Mouse (Mus musculus) limb, embryonic 15.5 days (tissue): ENCODE data around the gene Alkbh4. TPM values are rescaled to one million over a fixed set of nuclear protein-coding genes. Genes with fewer than 3 reads are reported as not detected.
"Not testable (repeated sequence)": the region's sequence is repeated elsewhere in the genome, so short reads cannot be mapped to it uniquely, and the experiment has no call there.

Experiments
- ATAC-seq: fragments of 200-750 bp; cut with Nextera tagmentation; 2 replicates; pipeline ENCODE4 v1.8.0; 2017; ENCODE audit warnings: low read depth, moderate TSS enrichment; ENCODE audit not compliant: insufficient number of reproducible peaks, low FRiP score, low TSS enrichment
- H3K27ac ChIP-seq: fragments of 300-500 bp; sonication (generic); 2 replicates; pipeline ENCODE4 v1.5.1; 2015; ENCODE audit warnings: moderate library complexity, mild to moderate bottlenecking, inconsistent platforms
- H3K27me3 ChIP-seq: fragments of 300-500 bp; sonication (generic); 2 replicates; pipeline ENCODE4 v1.6.1; 2015; ENCODE audit warnings: inconsistent platforms
- H3K36me3 ChIP-seq: fragments of 300-500 bp; sonication (generic); 2 replicates; pipeline ENCODE4 v1.6.1; 2015; ENCODE audit warnings: inconsistent platforms
- H3K4me1 ChIP-seq: fragments of 300-500 bp; sonication (generic); 2 replicates; pipeline ENCODE4 v1.6.1; 2015; ENCODE audit warnings: inconsistent platforms
- H3K4me2 ChIP-seq: fragments of 300-500 bp; sonication (generic); 2 replicates; pipeline ENCODE4 v1.6.1; 2015; ENCODE audit warnings: mild to moderate bottlenecking, inconsistent platforms
- H3K4me3 ChIP-seq: fragments of 300-500 bp; sonication (generic); 2 replicates; pipeline ENCODE4 v1.5.1; 2015; ENCODE audit warnings: mild to moderate bottlenecking, inconsistent platforms
- H3K9ac ChIP-seq: fragments of 300-500 bp; sonication (generic); 2 replicates; pipeline ENCODE4 v1.6.1; 2015; ENCODE audit warnings: inconsistent platforms
- H3K9me3 ChIP-seq: fragments of 300-500 bp; sonication (generic); 2 replicates; pipeline ENCODE4 v1.6.1; 2016; ENCODE audit warnings: inconsistent platforms
- WGBS: fragments of 180-500 bp; shearing (Covaris S2); methylation state at CpG from one replicate; pipeline ENCODE4 v1.1.7; 2015; 5-methylcytosine and 5-hydroxymethylcytosine counted together
- polyA plus RNA-seq: library from polyadenylated mRNA; unstranded; fragments of >200 nt; fragmentation: Nextera tagmentation; extraction: Ambion mirVana; gene quantifications from 2 replicates; pipeline ENCODE4 v1.2.1, GENCODE M21; 2015

Alkbh4 gene
- polyA plus RNA-seq, 1 experiment from 2014 or later = 19.8 TPM

DNA sequence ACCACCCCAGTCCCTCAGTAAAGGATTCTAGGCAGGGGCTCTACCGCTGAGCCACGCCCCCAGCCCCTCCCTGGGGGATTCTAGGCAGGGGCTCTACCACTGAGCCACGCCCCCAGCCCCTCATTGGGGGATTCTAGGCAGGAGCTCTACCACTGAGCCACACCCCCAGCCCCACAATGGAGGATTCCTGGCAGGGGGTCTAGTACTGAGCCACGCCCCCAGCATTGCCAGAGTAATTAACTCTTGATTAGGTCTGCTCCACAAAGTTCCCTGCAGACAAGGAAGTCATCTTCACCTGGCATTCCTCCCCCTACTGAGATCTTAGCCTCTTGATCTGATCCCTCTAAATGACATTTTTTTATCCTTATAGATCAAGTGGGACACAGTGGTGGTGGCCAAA is 22.4 kb upstream of the Alkbh4 start:
- ATAC-seq, H3K9ac ChIP-seq, H3K36me3 ChIP-seq, H3K9me3 ChIP-seq, H3K27ac ChIP-seq, H3K4me3 ChIP-seq, H3K27me3 ChIP-seq, H3K4me2 ChIP-seq: not testable (repeated sequence)
- H3K4me1 ChIP-seq = peaks cover 21% of the 10 kb centered on the region
- whole genome bisulfite sequencing = 45% methylated on average over 4 of the region's 4 CpGs

DNA sequence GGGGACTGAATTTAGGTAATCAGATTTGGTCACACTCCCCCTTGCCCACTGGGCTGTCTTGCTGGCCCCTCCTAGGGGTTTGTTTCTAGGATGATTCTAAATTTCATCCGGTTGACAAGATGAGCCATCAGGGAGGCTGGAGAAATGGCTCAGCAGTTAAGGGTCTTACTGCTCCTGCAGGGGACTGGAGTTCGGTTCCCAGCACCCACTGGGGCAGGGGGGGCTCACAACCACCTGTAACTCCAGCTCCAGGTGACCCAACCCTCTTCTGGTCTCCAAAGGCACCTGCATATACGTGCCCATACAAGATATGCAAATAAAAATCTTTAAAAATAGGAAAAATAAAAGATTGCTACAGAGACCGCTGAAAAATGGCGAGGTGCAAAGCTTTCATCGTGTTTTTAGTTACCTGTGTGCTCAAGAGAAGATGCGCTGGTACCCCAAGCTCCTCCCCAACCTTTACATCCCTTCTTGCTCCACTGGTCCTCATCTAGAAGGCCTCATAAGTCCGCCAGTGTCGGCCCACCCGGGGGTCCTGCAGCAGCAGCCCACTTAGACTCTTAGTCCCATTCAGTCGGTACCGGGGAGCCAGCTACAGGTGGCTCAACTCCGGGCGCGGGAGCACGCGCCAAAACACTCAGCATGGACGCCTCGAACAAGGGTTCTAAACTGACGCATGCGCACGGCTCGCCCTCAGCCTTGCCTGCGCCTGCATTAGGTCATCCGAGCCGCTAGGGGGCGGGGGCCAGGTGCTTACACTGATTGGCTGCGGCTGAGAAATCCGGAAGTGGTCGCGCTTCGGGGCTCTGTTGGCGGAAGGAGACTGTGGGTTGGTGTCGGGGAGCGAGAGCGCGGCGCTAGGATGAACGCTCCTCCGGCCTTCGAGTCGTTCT is 19.8 kb upstream of the Alkbh4 start, which contains the start of gene Polr2j:
Polr2j (plus strand) TSS at position 741 of the 893 bp plus-strand sequence.
- H3K9me3 ChIP-seq = no peaks in the 10 kb centered on the region
- peaks cover 14% of the 10 kb centered on the region for H3K36me3 ChIP-seq
- H3K27ac ChIP-seq = peak within 1 kb of the TSS; percentile 73
- H3K4me1 ChIP-seq = peaks cover 22% of the 10 kb centered on the region
- H3K4me2 ChIP-seq = peak within 1 kb of the TSS; percentile 86
- H3K27me3 ChIP-seq = no peaks in the 10 kb centered on the region
- 3% methylated on average over 42 of the region's 42 CpGs for WGBS
- peak; percentile 90 for ATAC-seq
- peak within 1 kb of the TSS; percentile 96 for H3K4me3 ChIP-seq
- peak within 1 kb of the TSS; percentile 95 for H3K9ac ChIP-seq

GRCm38 (mm10) chr5:136116784-136117112 is 19.2 kb upstream of the Alkbh4 start:
- Histone ChIP-seq H3K9me3 (no peaks in the 10 kb centered on the region), H3K36me3 (peaks cover 20% of the 10 kb centered on the region), H3K27ac (peak overlapping the region; percentile 73), H3K27me3 (no peaks in the 10 kb centered on the region), H3K9ac (peak overlapping the region; percentile 95), H3K4me2 (peak overlapping the region; percentile 86), H3K4me1 (peaks cover 22% of the 10 kb centered on the region), H3K4me3 (peak overlapping the region; percentile 96)
- under 1% methylated on average over 22 of the region's 22 CpGs for WGBS
- ATAC-seq = peak; percentile 26; the same call in 1 of the 2 replicates

DNA sequence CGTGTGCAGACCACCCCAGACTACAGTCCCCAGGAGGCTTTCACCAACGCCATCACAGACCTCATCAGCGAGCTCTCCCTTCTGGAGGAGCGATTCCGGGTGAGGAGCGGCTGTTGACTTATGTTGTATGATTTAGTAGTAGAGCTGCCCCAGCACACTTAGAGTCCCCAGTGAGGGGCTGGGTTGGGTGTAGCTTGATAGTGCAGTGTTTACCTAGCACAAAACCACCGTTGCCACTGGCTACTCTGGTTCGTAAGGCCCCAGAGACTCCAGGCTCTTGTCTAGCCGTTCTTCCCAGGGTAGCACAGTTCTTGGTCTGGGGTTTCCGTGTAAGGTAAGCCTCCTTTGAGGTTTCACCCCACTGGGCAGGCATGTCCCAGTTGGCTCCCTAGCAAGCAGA is 13.8 kb upstream of the Alkbh4 start:
- Histone ChIP-seq H3K27ac (no peak overlapping the region), H3K9me3 (no peaks in the 10 kb centered on the region), H3K36me3 (peaks cover 74% of the 10 kb centered on the region), H3K4me3 (no peak overlapping the region), H3K9ac (no peak overlapping the region), H3K4me2 (no peak overlapping the region), H3K27me3 (no peaks in the 10 kb centered on the region), H3K4me1 (peaks cover 14% of the 10 kb centered on the region)
- 87% methylated on average over 10 of the region's 10 CpGs for whole genome bisulfite sequencing
- no peak for ATAC-seq

- peaks cover 19% of the 10 kb centered on the region for H3K4me1 ChIP-seq
Measured at GRCm38 (mm10) chr5:136136292-136136990, 495 bp downstream of the Alkbh4 start.

GRCm38 (mm10) chr5:136137658-136138274 is 1.8 kb downstream of the Alkbh4 start:
- no peak overlapping the region for H3K4me2 ChIP-seq
- H3K4me3 ChIP-seq = no peak overlapping the region
- H3K36me3 ChIP-seq = peaks cover 51% of the 10 kb centered on the region

More at GRCm38 (mm10) chr5:136136292-136136990, 495 bp downstream of the Alkbh4 start:
- WGBS = 5% methylated on average over 20 of the region's 20 CpGs
- Histone ChIP-seq H3K4me2 (peak overlapping the region; percentile 66), H3K9me3 (no peaks in the 10 kb centered on the region), H3K9ac (peak overlapping the region; percentile 58), H3K27me3 (no peaks in the 10 kb centered on the region), H3K4me3 (peak overlapping the region; percentile 75), H3K36me3 (peaks cover 53% of the 10 kb centered on the region), H3K27ac (peak overlapping the region; percentile 68)
- ATAC-seq = no peak

DNA sequence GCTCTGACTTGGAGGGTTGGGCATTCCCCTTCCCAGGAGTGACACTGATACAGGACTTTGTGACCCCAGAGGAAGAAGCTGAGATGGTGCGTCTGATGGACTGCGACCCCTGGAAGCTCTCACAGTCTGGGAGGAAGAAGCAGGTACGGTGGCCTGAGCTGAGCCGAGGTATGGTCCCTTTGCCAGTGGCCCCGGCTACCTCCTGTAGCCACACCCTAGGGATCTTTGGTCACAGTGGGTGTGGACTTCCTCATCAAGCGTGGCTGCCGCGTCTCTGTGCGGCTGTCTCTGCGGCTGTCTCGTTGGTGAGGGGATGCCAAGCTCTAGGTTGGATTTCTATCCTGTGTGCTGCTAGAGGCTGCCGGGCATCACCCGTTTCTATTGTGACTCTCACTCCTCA is 3.4 kb downstream of the Alkbh4 start:
- Histone ChIP-seq H3K27me3 (no peaks in the 10 kb centered on the region), H3K4me2 (no peak overlapping the region), H3K27ac (no peak overlapping the region), H3K9me3 (no peaks in the 10 kb centered on the region), H3K4me3 (no peak overlapping the region), H3K4me1 (peaks cover 19% of the 10 kb centered on the region), H3K36me3 (peaks cover 45% of the 10 kb centered on the region), H3K9ac (no peak overlapping the region)
- ATAC-seq = no peak
- 96% methylated on average over 13 of the region's 13 CpGs for WGBS

More at GRCm38 (mm10) chr5:136137658-136138274, 1.8 kb downstream of the Alkbh4 start:
- peaks cover 19% of the 10 kb centered on the region for H3K4me1 ChIP-seq
- H3K9ac ChIP-seq = no peak overlapping the region
- no peak for ATAC-seq
- no peak overlapping the region for H3K27ac ChIP-seq
- no peaks in the 10 kb centered on the region for H3K9me3 ChIP-seq
- 74% methylated on average over 13 of the region's 13 CpGs for WGBS
- no peaks in the 10 kb centered on the region for H3K27me3 ChIP-seq

DNA sequence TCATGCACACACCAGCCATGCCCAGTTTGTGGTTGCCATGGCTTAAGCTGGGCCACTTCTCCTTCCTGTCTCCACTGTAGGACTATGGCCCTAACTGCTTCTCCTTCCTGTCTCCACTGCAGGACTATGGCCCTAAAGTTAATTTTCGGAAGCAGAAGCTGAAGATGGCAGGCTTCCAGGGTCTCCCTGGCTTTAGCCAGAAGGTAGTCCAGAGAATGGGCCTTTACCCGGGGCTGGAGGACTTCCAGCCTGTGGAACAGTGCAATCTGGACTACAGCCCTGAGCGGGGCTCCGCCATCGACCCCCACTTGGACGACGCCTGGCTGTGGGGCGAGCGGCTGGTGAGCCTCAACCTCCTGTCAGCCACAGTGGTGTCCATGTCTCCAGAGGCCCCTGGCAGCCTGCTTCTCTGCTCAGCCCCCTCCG is 4.1 kb downstream of the Alkbh4 start:
- 95% methylated on average over 10 of the region's 10 CpGs for WGBS
- ATAC-seq = no peak
- peaks cover 45% of the 10 kb centered on the region for H3K36me3 ChIP-seq

GRCm38 (mm10) chr5:136142746-136143145 is 6.8 kb downstream of the Alkbh4 start:
- Histone ChIP-seq H3K36me3 (peaks cover 45% of the 10 kb centered on the region), H3K4me1 (no peaks in the 10 kb centered on the region), H3K9me3 (no peaks in the 10 kb centered on the region), H3K27me3 (no peaks in the 10 kb centered on the region), H3K4me3 (no peak overlapping the region), H3K27ac (no peak overlapping the region), H3K9ac (no peak overlapping the region), H3K4me2 (no peak overlapping the region)
- WGBS = 85% methylated on average over 5 of the region's 5 CpGs
- ATAC-seq = no peak

More for the DNA sequence above, 4.1 kb downstream of the Alkbh4 start:
- Histone ChIP-seq H3K27ac (no peak overlapping the region), H3K4me2 (no peak overlapping the region), H3K4me1 (peaks cover 12% of the 10 kb centered on the region), H3K27me3 (no peaks in the 10 kb centered on the region), H3K9me3 (no peaks in the 10 kb centered on the region), H3K9ac (no peak overlapping the region), H3K4me3 (no peak overlapping the region)

GRCm38 (mm10) chr5:136143161-136143755 is 7.3 kb downstream of the Alkbh4 start:
- 85% methylated on average over 6 of the region's 6 CpGs for WGBS
- no peaks in the 10 kb centered on the region for H3K27me3 ChIP-seq
- H3K4me3 ChIP-seq = no peak overlapping the region
- no peak overlapping the region for H3K9ac ChIP-seq
- no peak overlapping the region for H3K27ac ChIP-seq
- H3K9me3 ChIP-seq = no peaks in the 10 kb centered on the region
- H3K4me1 ChIP-seq = no peaks in the 10 kb centered on the region
- no peak overlapping the region for H3K4me2 ChIP-seq
- peaks cover 42% of the 10 kb centered on the region for H3K36me3 ChIP-seq
- no peak for ATAC-seq

DNA sequence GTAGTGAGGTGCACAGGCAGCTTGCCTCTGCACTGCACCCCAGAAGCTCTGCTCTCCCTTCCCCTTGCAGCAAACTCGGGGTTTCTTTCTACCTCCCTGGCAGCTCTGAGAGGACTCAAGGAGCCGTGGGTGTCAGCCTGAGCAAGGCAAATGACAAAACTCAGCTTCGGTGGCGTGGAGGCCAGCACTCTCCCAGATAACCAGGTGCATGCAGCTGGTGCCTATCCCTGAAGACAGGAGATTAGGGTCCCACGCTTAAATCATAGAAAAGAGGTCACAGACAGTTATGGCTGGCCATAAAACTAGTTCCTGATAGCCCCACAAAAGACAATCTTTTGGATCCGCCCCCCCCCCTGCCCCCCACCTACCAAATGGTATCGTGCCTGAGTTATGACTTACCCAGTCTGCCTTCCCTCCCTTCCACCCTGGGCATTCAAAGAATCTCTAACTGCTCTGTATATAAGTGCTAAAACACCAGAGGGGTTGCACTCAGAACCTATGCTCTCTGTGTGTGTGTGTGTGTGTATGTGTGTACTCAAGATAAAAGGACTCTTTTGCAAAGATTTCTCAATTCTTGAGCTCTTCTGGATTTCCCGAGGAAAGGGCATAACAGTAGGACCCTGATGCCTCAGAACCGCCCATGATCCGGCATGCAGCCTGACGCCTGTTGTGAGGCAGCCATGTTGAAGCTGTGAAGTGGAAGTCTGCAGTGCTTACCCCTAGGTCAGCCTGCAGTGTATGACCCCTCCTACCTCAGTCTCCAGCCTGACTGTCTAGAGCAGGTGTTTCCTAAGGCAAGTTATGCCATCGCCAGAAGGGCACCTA is 8.9 kb downstream of the Alkbh4 start:
- 58% methylated on average over 12 of the region's 12 CpGs for WGBS
- H3K4me3 ChIP-seq = no peak overlapping the region
- H3K36me3 ChIP-seq = peaks cover 27% of the 10 kb centered on the region
- no peaks in the 10 kb centered on the region for H3K4me1 ChIP-seq
- H3K9ac ChIP-seq = no peak overlapping the region
- H3K4me2 ChIP-seq = no peak overlapping the region
- no peak overlapping the region for H3K27ac ChIP-seq
- H3K27me3 ChIP-seq = no peaks in the 10 kb centered on the region
- no peaks in the 10 kb centered on the region for H3K9me3 ChIP-seq
- ATAC-seq = no peak
